Mouse (Mus musculus): ENCODE results near the gene A4galt.

- TF ChIP-seq HCFC1 (IDR thresholded peaks at IDR 0.05; ENCODE audit: borderline replicate concordance, insufficient read depth, low read length) (no peak), CHD2 (IDR thresholded peaks at IDR 0.05; ENCODE audit: low read depth, low read length) (no peak), ZC3H11A (IDR thresholded peaks at IDR 0.05; ENCODE audit: borderline replicate concordance, low read depth, low read length) (no peak)
These were observed 13.9 kb downstream of the A4galt start for GRCm38 (mm10) chr15:83237460-83238243.

All from ES-E14 (cell line).